Mouse (Mus musculus) heart, embryonic 10.5 days (tissue): ENCODE measurements around the gene Mrps18c. TPM values are rescaled to one million over a fixed set of nuclear protein-coding genes. Genes with fewer than 3 reads are reported as not detected.

Experiments used
- DNase-seq: peaks from one replicate; pipeline ENCODE4 v3.0.0-alpha.2; 2017; ENCODE audit warnings: low spot score
- H3K27ac ChIP-seq: fragments of 300-500 bp; sonication (generic); 2 replicates; pipeline ENCODE4 v1.5.1; 2016; ENCODE audit warnings: mild to moderate bottlenecking
- H3K27me3 ChIP-seq: fragments of 300-500 bp; sonication (generic); 2 replicates; pipeline ENCODE4 v1.6.1; 2016; ENCODE audit warnings: mild to moderate bottlenecking; ENCODE audit not compliant: poor library complexity, insufficient read depth, severe bottlenecking
- H3K36me3 ChIP-seq: fragments of 300-500 bp; sonication (generic); 2 replicates; pipeline ENCODE4 v1.6.1; 2016; ENCODE audit warnings: mild to moderate bottlenecking, moderate library complexity
- H3K4me1 ChIP-seq: fragments of 300-500 bp; sonication (generic); 2 replicates; pipeline ENCODE4 v1.6.1; 2016; ENCODE audit warnings: mild to moderate bottlenecking
- H3K4me3 ChIP-seq: fragments of 300-500 bp; sonication (generic); 2 replicates; pipeline ENCODE4 v1.5.1; 2016; ENCODE audit warnings: mild to moderate bottlenecking, moderate library complexity
- H3K9me3 ChIP-seq: fragments of 300-500 bp; sonication (generic); 2 replicates; pipeline ENCODE4 v1.6.1; 2016; ENCODE audit warnings: mild to moderate bottlenecking, moderate library complexity
- WGBS: fragments of 180-500 bp; shearing (Covaris S2); methylation state at CpG from one replicate; pipeline ENCODE4 v1.1.7; 2016; 5-methylcytosine and 5-hydroxymethylcytosine counted together
- polyA plus RNA-seq: library from polyadenylated mRNA; unstranded; fragments of >200 nt; fragmentation: Nextera tagmentation; extraction: Ambion mirVana; gene quantifications from 2 replicates; pipeline ENCODE4 v1.2.1, GENCODE M21; 2016

Mrps18c gene
- polyA plus RNA-seq, 1 experiment from 2014 or later: 182 TPM

GRCm38 (mm10) chr5:100835862-100836538 is 37.6 kb downstream of the Mrps18c start:
- DNase-seq: no peak

DNA sequence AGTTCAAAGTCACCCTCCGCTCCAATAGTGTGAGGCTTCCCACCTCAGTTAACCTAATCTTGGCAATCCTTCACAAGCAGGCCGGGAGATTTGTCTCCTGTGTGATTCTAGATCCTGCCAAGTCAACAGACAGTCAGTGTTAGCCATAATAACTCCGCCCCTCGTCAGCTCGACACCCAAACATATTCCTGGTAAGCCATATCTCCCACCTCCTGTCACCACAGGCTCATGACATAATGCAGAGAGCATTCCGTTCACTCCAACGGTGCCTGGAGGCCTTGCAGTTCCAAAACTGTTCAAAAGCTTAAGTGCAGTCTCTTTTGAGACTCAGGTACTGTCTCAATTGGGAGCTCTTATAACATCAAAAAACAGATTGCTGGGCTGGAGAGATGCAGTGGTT is 39.5 kb downstream of the Mrps18c start:
- no peaks in the 10 kb centered on the region for H3K9me3 ChIP-seq
- no peak overlapping the region for H3K27ac ChIP-seq
- 29% methylated on average over 7 of the region's 7 CpGs for WGBS
- no peaks in the 10 kb centered on the region for H3K27me3 ChIP-seq
- DNase-seq: peak; percentile 93
- peaks cover 15% of the 10 kb centered on the region; the same call in 1 of the 2 replicates for H3K4me1 ChIP-seq
- H3K4me3 ChIP-seq: no peak overlapping the region
- H3K36me3 ChIP-seq: 0 out of 2 replicates have a peak, but pooled peaks cover 3% of the 10 kb centered on the region

More at GRCm38 (mm10) chr5:100835862-100836538, 37.6 kb downstream of the Mrps18c start:
- WGBS: 55% methylated on average over 9 of the region's 9 CpGs
- Histone ChIP-seq H3K4me3 (no peak overlapping the region), H3K27me3 (no peaks in the 10 kb centered on the region), H3K4me1 (peaks cover 15% of the 10 kb centered on the region; the same call in 1 of the 2 replicates), H3K9me3 (no peaks in the 10 kb centered on the region), H3K27ac (0 out of 2 replicates have a peak overlapping the region, but pooled peaks have one; percentile 13), H3K36me3 (no peaks in the 10 kb centered on the region)

DNA sequence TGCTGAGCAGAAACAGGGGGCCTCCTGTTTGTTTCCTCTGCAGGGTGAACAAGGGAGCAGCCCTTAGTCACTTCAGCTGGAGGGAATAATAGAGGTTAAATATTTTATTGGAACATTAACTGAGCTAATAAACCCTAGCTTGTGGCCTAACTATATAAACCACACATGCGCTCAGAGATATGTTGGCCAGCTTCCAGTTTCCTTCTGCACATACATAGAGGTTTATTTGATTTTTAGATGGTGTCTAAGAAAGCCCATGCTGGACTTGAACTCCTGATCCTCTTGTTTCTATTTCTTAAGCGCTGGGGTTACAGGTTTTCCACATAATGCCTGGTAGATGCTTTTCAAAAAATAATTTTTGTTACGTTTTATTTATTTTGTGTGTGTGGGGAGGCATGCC is 46.1 kb downstream of the Mrps18c start:
- Histone ChIP-seq H3K36me3 (peaks cover 7% of the 10 kb centered on the region; the same call in 1 of the 2 replicates), H3K27me3 (peaks cover 17% of the 10 kb centered on the region), H3K9me3 (no peaks in the 10 kb centered on the region), H3K27ac (no peak overlapping the region), H3K4me1 (peaks cover 21% of the 10 kb centered on the region; the same call in 1 of the 2 replicates), H3K4me3 (peak overlapping the region; percentile 89; the same call in 1 of the 2 replicates)
- 51% methylated on average over 3 of the region's 3 CpGs for WGBS
- DNase-seq: no peak

DNA sequence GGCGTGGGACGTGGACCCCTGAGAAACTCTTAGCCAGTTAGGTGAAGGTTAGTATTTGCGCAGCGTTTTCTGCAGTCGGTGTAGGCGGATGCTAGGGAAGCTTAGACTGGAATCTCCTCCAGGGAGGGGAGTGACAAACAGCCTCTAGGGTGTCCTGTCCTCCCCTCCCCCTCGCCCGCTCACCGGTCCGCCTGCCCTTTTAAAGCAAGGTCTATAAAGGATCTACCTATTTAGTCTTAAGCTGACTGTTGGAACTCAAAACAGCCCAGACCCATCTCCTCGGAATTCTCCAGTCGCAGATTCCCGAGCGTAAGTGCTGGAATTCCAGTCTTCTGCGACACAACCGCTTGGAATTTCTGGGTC is 47.0 kb downstream of the Mrps18c start, which contains the start of gene Gpat3:
TSS of gene Gpat3 (plus strand) at position 229 of the 363 bp plus-strand sequence.
- Histone ChIP-seq H3K27me3 (peaks cover 17% of the 10 kb centered on the region), H3K27ac (peak within 1 kb of the TSS; percentile 88)
- DNase-seq: no peak

DNA sequence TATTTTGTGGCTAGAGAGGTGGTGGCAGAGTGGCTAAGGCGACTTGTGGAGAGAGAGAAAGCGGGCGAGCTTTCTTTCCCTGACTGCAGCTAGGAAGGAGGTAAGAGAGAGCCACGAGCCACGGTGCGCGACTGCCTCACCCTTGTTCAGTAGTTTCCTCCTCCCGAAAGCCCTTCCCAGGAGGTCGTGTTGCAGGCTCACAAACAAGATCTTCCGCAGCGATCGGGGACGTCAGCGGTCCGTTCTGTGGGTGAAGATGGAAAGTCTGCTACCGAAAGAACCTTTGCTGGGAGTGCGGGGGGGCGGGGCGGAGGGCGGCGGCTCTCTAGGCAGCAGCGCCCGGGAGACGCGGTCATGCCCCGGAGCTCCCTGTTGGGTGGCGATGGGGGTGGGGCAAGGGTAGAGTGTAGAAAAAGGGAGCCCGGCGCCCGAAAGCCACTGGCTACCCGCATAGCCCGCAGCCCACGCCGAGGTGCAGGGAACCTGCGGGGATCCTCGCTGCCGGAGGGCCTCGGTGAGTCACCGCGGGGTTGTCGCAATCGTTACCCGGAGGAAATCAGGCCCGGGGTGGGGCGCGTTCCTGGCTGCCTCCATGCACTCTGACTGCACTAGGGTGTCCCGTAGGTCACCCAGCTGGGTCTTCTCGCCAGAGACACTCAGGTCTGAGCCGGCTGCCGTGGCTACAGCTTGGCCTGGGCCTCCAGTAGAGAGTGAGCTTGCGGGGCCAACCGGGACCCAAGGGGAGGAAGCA is 47.6 kb downstream of the Mrps18c start:
- H3K36me3 ChIP-seq: peaks cover 8% of the 10 kb centered on the region; the same call in 1 of the 2 replicates
- peak overlapping the region; percentile 88 for H3K27ac ChIP-seq
- WGBS: under 1% methylated on average over 50 of the region's 52 CpGs
- H3K27me3 ChIP-seq: peaks cover 17% of the 10 kb centered on the region
- peaks cover 21% of the 10 kb centered on the region; the same call in 1 of the 2 replicates for H3K4me1 ChIP-seq
- peak overlapping the region; percentile 89 for H3K4me3 ChIP-seq
- no peaks in the 10 kb centered on the region for H3K9me3 ChIP-seq
- peak; percentile 87 for DNase-seq

More for the DNA sequence above, 47.0 kb downstream of the Mrps18c start, which contains the start of gene Gpat3:
- Histone ChIP-seq H3K4me1 (peaks cover 21% of the 10 kb centered on the region; the same call in 1 of the 2 replicates), H3K36me3 (peaks cover 8% of the 10 kb centered on the region; the same call in 1 of the 2 replicates), H3K4me3 (peak within 1 kb of the TSS; percentile 89), H3K9me3 (no peaks in the 10 kb centered on the region)
- under 1% methylated on average over 16 of the region's 16 CpGs for WGBS

DNA sequence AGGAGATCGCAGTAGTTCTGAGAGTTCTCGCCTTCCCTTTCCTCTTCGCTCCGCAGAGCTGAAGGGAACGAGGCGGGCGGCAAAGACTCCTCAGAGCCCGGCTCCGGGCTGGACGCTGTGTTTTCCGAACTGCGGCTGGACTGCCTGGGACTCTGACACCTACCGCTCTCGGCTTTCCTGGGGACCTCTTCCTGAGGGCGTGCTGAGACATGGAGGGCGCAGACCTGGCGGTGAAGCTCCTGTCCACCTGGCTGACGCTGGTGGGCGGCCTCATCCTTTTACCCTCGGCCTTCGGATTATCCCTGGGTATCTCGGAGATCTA is 48.1 kb downstream of the Mrps18c start:
- Histone ChIP-seq H3K27ac (peak overlapping the region; percentile 88), H3K9me3 (no peaks in the 10 kb centered on the region), H3K27me3 (peaks cover 17% of the 10 kb centered on the region), H3K36me3 (peaks cover 8% of the 10 kb centered on the region; the same call in 1 of the 2 replicates), H3K4me1 (peaks cover 21% of the 10 kb centered on the region; the same call in 1 of the 2 replicates), H3K4me3 (peak overlapping the region; percentile 89)
- 1% methylated on average over 22 of the region's 22 CpGs for WGBS
- no peak for DNase-seq

GRCm38 (mm10) chr5:100847143-100847542 is 48.7 kb downstream of the Mrps18c start:
- peaks cover 8% of the 10 kb centered on the region; the same call in 1 of the 2 replicates for H3K36me3 ChIP-seq
- DNase-seq: no peak

DNA sequence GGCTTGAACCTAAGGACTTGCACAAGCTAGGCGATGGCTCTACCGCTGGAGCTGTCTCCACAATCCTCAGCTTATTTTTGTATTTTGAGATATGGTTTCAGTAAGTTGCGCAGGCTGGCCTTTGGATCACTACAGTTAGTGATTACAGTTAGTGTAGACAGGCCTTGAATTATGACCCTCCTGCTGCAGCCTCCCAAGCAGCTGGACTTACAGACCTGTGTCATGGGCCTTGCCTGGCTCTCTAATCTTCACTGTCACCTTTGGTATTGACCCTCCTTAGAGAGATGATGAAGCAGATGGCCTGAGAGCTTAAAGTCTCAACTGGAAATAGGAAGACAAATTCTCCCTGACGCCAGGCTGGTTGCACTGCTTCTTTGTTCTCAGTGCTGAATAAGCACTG is 55.5 kb downstream of the Mrps18c start:
- no peak overlapping the region for H3K4me3 ChIP-seq
- H3K36me3 ChIP-seq: peaks cover 5% of the 10 kb centered on the region; the same call in 1 of the 2 replicates
- no peak overlapping the region for H3K27ac ChIP-seq
- DNase-seq: no peak
- H3K9me3 ChIP-seq: no peaks in the 10 kb centered on the region
- H3K27me3 ChIP-seq: no peaks in the 10 kb centered on the region
- H3K4me1 ChIP-seq: no peaks in the 10 kb centered on the region
- 78% methylated on average over 4 of the region's 4 CpGs for WGBS

More at GRCm38 (mm10) chr5:100847143-100847542, 48.7 kb downstream of the Mrps18c start:
- Histone ChIP-seq H3K27ac (0 out of 2 replicates have a peak overlapping the region, but pooled peaks have one; percentile 88), H3K4me1 (peaks cover 21% of the 10 kb centered on the region; the same call in 1 of the 2 replicates), H3K27me3 (peaks cover 17% of the 10 kb centered on the region), H3K9me3 (no peaks in the 10 kb centered on the region), H3K4me3 (peak overlapping the region; percentile 89)
- 6% methylated on average over 2 of the region's 2 CpGs for WGBS

Other genes starting within 250 kb of the Mrps18c start
- gene Plac8, start 226.4 kb upstream of the Mrps18c start, polyA plus RNA-seq: 8.5 and 15.2 TPM in 2 replicates
- gene Coq2, start 123.5 kb upstream of the Mrps18c start, polyA plus RNA-seq: 64.2 and 67.1 TPM in 2 replicates
- gene Hpse, start 78.9 kb upstream of the Mrps18c start, polyA plus RNA-seq: 0.67 and 1.7 TPM in 2 replicates
- 16.5 and 17.7 TPM in 2 replicates for gene Helq, start within 50 bp of the Mrps18c start, polyA plus RNA-seq
- 31.7 and 33.2 TPM in 2 replicates for gene Abraxas1, start 22.3 kb downstream of the Mrps18c start, polyA plus RNA-seq
- gene Gpat3, start 47.1 kb downstream of the Mrps18c start, polyA plus RNA-seq: 5.3 and 9.3 TPM in 2 replicates